Mouse (Mus musculus): ENCODE measurements at regions not wholly inside any gene's neighbourhood (a gene's known extent, or its start where the extent isn't known, plus 50 kb on each side); places are given as distances from the start of the nearest gene placed in this dataset.

- DNase-seq (ENCODE audit: extremely low spot score in 1 of 2, low spot score in 1 of 2), result no peak
Measured at GRCm38 (mm10) chr13:103683169-103683568, 91.2 kb downstream of the Srek1 start.

DNA sequence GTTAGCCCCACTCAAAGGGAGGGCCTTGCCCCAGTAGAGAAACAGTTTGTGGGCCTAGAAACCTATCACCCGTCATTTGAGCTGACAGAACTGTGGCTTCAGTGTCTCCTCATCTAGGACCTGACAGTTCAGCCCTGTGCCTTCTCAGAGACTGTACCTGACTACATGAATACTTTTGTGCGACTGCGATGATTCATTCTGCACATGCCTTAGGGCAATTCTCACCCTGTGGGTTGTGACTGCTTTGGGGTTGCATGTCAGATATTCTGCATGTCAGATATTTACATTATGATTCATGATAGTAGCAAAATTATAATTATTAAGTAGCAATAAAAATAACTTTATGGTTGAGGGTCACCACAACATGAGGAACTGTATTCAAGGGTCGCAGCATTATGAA, 93.7 kb downstream of the Srek1 start:
- no peak for DNase-seq (ENCODE audit: extremely low spot score in 1 of 2, low spot score in 1 of 2)

- no peak for DNase-seq (ENCODE audit: extremely low spot score in 1 of 2, low spot score in 1 of 2)
Measured at GRCm38 (mm10) chr13:103680052-103680451, 94.4 kb downstream of the Srek1 start.

DNA sequence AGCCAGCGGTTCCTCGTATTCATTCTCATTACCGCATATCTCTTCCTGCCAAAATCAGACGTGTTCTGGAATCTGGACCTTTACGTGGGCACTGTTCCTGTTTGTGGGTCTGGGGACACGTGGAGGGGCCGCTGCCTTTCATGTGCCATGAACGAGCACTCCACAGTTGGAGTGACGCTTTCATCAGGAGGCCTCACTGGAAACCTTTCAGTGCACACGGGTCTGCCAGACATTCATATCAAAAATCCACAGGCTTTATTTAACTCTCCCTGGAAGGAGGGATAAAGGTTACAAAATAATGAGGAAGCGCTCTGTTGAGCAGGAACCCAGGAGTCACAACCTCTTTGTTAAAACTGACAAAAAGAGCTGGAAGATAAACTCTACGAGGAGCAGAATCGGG, 97.6 kb downstream of the Srek1 start:
- no peak for DNase-seq (ENCODE audit: extremely low spot score in 1 of 2, low spot score in 1 of 2)

- no peak for DNase-seq (ENCODE audit: extremely low spot score in 1 of 2, low spot score in 1 of 2)
Measured at GRCm38 (mm10) chr13:103676221-103676620, 98.2 kb downstream of the Srek1 start.

GRCm38 (mm10) chr13:103670611-103671010, 103.8 kb downstream of the Srek1 start:
- DNase-seq (ENCODE audit: extremely low spot score in 1 of 2, low spot score in 1 of 2), result no peak

DNA sequence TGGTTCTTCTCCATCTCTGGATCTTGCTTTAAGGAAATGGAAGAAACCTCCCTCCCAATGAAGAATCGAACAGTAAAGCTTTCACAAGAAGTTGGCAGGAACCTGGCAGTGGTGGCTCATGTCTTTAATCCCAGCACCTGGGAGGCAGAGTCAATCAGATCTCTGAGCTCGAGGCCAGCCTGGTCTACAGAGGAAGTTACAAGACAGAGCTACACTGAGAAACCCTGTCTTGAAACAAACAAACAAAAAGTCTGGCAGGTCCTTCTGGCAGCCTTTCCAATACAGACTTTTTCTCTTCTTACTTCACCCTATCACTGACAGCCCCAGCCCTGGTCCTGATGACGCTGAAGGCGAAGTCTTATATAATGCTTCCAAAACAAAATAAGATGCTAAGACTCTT, 104.6 kb downstream of the Srek1 start:
- DNase-seq (ENCODE audit: extremely low spot score in 1 of 2, low spot score in 1 of 2), result no peak

GRCm38 (mm10) chr13:103667749-103668148, 106.7 kb downstream of the Srek1 start:
- no peak for DNase-seq (ENCODE audit: extremely low spot score in 1 of 2, low spot score in 1 of 2)

DNA sequence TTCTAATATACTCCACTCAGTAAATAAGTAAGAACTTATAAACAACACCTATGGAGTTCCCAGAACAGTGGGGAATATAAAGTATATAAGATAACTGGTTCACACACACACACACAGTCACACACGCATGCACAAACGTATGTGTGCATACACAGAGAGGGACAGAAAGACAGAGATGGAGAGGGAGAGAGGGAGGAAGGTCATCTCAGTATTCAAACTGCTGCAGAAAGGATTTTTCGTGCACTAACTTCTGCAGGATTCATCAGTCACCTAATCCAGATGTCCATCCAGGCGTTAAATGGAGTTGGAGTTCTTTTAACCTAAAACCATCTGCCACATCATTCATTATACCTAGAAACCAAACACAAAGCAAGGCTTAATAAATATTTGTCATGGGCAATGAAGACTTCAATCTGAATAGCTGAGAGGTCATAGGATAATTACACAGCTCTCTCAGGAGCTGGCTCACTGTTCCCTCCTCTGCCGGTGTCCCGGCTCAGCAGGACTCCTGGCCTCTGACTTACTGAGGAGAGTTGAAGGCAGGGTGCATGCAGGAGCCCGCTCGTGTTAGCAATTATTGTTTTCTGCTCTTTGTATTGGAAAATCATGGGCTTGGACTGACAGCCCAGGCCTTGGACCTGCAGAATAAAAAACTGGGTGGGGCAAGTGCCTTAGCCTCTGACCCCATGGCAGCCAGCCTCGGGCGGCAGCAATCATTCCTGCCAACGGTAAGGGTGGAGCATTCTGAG, 114.0 kb downstream of the Srek1 start:
- DNase-seq (ENCODE audit: extremely low spot score in 1 of 2, low spot score in 1 of 2), result no peak

GRCm38 (mm10) chr13:103655966-103656365, 118.4 kb downstream of the Srek1 start:
- no peak for DNase-seq (ENCODE audit: extremely low spot score in 1 of 2, low spot score in 1 of 2)

GRCm38 (mm10) chr13:103653216-103653615, 121.2 kb downstream of the Srek1 start:
- DNase-seq (ENCODE audit: extremely low spot score in 1 of 2, low spot score in 1 of 2), result no peak

- no peak for DNase-seq (ENCODE audit: extremely low spot score in 1 of 2, low spot score in 1 of 2)
Measured at GRCm38 (mm10) chr13:103649383-103649782, 125.0 kb downstream of the Srek1 start.

DNA sequence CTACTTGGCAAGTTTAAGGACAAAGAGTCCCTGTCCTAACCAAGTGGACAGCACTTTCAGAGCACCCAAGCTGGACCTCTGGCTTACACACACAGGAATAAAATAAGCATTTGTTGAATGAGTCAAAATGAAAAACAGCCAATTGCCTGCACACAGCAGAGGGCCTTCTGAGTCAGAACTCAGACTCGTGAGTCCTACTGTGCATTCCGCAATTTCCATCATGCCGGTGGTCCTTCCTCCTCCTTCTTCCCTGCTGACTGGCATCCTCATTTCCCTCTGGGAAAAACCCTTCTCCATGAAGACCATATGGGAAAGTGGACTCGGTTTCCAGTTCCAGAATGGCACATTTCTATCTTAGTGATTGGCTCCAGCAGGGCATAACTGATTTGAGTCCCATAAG, 126.4 kb downstream of the Srek1 start:
- no peak for DNase-seq (ENCODE audit: extremely low spot score in 1 of 2, low spot score in 1 of 2)

GRCm38 (mm10) chr13:103646035-103646434, 128.4 kb downstream of the Srek1 start:
- peak in 1 of 2 experiments; percentile 33 for DNase-seq (ENCODE audit: extremely low spot score in 1 of 2, low spot score in 1 of 2)

- peak in 1 of 2 experiments; percentile 37 for DNase-seq (ENCODE audit: extremely low spot score in 1 of 2, low spot score in 1 of 2)
Measured at GRCm38 (mm10) chr13:103643993-103644722, 130.2 kb downstream of the Srek1 start.

GRCm38 (mm10) chr13:103643486-103643885, 130.9 kb downstream of the Srek1 start:
- DNase-seq (ENCODE audit: extremely low spot score in 1 of 2, low spot score in 1 of 2), result no peak

DNA sequence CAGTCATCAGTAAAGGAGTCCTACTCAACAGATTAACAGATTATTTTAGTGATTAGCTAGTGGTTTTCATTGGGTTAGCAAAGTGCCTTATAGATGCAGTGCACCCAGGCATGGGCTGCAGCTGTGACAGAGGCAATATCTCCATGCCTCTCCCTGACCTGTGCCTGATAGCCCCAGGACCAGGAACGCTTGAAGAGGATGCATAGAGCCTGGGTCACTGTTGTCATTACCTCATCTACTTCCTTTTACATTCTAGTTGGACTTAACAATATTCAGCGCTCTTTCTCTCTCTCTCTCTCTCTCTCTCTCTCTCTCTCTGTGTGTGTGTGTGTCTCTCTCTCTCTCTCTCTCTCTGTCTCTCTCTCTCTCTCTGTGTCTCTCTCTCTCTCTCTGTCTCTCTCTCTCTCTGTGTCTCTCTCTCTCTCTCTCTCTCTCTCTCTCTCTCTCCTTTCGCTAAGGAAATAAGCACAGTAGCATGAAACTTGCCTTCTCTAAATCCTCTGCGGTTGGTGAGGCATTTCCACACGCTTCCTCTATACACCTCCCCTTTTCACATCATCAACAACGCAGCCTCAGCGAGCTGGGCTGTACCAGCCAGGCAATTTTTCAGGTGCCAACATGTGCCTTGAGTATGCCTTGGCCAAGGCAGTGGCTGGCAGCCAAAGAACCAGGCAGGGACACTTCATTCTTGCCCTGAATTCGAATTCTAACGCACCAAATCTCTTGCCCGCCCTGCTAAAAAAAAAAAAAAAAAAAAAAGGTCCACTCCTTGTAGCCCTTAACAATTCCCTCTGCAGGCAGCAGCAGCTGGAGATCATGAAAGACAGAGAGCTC, 131.6 kb downstream of the Srek1 start:
- no peak for DNase-seq (ENCODE audit: extremely low spot score in 1 of 2, low spot score in 1 of 2)

- no peak for DNase-seq (ENCODE audit: extremely low spot score in 1 of 2, low spot score in 1 of 2)
Measured at GRCm38 (mm10) chr13:103638038-103638437, 136.4 kb downstream of the Srek1 start.

DNA sequence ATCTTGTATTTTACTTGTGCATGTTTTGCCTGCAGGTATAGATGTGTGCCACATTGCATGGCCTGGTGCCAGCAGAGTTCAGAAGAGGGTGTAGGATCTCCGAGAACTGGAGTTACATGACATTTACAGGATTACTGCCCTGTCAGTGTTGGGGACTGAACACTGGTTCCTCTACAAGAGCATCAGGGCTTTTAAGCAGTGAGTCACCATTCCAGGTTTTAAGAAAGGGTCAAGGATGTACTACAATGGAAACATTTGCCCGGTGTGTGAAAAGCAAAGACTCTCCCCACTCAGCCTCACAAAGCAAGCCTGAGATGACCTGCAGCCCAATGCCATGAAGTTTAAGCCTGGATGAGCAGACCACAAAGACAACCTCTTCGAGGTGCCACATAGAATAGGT, 137.0 kb downstream of the Srek1 start:
- DNase-seq (ENCODE audit: extremely low spot score in 1 of 2, low spot score in 1 of 2), result no peak

DNA sequence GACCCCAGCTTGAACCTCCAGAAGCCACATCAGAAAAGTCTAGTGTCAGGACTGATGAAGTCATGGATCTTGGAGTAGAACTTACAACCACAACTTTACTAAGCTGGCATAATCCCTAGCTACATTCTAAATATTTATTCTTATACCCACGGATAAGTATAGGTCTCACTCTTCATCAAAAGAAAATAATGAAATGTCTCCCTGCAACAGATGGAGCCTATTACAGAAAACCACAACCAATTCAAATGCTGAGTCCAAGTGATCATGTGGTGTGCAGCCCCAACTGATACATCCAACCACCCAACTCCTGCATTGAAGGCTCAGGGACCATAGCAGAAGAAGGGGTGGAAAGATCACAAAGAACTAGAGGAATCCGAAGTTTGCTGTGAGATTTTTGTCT, 137.8 kb downstream of the Srek1 start:
- no peak for DNase-seq (ENCODE audit: extremely low spot score in 1 of 2, low spot score in 1 of 2)

DNA sequence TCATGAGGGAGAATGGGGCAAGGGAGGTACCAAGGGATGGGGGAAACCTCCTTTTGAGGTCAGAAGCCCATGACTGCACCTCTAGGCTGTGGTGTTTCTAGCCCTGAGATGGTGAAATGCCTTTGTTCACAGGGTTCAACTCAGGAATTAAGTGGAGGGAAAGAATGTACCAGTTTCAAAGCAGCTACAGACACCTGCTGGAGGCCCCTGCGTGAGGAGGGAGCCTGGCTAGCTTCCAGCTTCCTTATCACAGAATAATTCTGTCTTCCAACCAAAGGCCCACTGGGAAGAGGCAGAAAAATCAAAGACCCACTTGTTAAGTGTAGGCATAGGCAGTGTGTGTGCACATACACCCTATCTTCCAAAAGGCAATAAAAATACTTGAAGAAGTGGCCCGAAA, 150.6 kb downstream of the Srek1 start:
- DNase-seq (ENCODE audit: extremely low spot score in 1 of 2, low spot score in 1 of 2), result no peak
